ENCODE assay signal across 28 mouse cellular contexts in the genomic region with DNA sequence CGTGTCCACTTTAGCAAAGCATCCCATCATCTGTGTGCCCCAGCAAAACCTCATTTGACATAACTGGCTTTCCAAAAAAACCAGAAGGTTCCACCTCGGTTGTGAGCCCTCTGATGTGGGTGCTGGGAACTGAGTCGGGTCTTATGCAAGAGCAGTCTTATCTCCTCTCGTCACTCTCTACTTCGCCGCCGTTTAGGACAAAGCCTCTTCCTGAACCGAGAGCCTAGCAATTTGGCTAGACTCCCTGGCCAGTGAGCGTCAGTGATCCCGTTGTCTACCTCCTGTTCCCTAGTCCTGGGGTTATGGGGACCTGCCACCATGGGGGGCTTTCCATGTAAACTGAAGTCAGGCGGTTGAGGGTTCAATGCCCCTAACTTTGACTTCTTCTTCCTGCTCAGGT.
"Had no signal": no experiment of that assay in that cellular context is flagged by ENCODE, and none has a peak within 500 bp of the region (broad histone marks: within the 10 kb centered on the region; RNA-seq: fewer than 3 reads in every experiment).

No protein-coding gene starts in this region.

- H3K9me3 ChIP-seq: embryonic facial prominence, embryonic 12.5 days; embryonic facial prominence, embryonic 15.5 days; forebrain, embryonic 15.5 days had no signal

- H3K27me3 ChIP-seq: forebrain, embryonic 13.5 days; forebrain, embryonic 15.5 days had no signal

- H3K9ac ChIP-seq: embryonic facial prominence, embryonic 12.5 days; embryonic facial prominence, embryonic 13.5 days; embryonic facial prominence, embryonic 15.5 days; forebrain, embryonic 12.5 days; forebrain, embryonic 13.5 days; forebrain, embryonic 15.5 days; forebrain, postnatal 0 days had no signal

- H3K4me1 ChIP-seq: embryonic facial prominence, embryonic 12.5 days had no signal

- DNase-seq: cerebellum, adult 2 months; cerebellum, adult 8-10 months; cerebellum, adult 9-10 months; cerebellum, adult 9-11 months; cerebellum, postnatal 10 days; cerebellum, postnatal 14 days; cerebellum, postnatal 25 days; cerebellum, postnatal 36 days; embryo, embryonic 11 days; forebrain, postnatal 0 days; gastrocnemius, adult 2 months; gastrocnemius, postnatal 10 days; gastrocnemius, postnatal 14 days; gastrocnemius, postnatal 25 days; gastrocnemius, postnatal 36 days; heart, adult 18-20 months; heart, adult 2 months had no signal

- H3K4me2 ChIP-seq: embryonic facial prominence, embryonic 12.5 days; embryonic facial prominence, embryonic 13.5 days; embryonic facial prominence, embryonic 15.5 days; forebrain, embryonic 12.5 days; forebrain, embryonic 13.5 days; forebrain, embryonic 15.5 days had no signal

- H3K36me3 ChIP-seq: embryonic facial prominence, embryonic 10.5 days; embryonic facial prominence, embryonic 12.5 days; embryonic facial prominence, embryonic 13.5 days; embryonic facial prominence, embryonic 15.5 days; forebrain, embryonic 10.5 days; forebrain, embryonic 12.5 days; forebrain, embryonic 15.5 days had no signal

- ATAC-seq: forebrain, embryonic 13.5 days; forebrain, embryonic 14.5 days; forebrain, embryonic 15.5 days; forebrain, embryonic 16.5 days; forebrain, postnatal 0 days had no signal

- H3K27ac ChIP-seq: embryonic facial prominence, embryonic 10.5 days; embryonic facial prominence, embryonic 12.5 days; embryonic facial prominence, embryonic 13.5 days; embryonic facial prominence, embryonic 15.5 days; forebrain, embryonic 10.5 days; forebrain, embryonic 12.5 days; forebrain, embryonic 13.5 days; forebrain, embryonic 15.5 days; gastrocnemius, adult 2 months; heart, adult 2 months had no signal

- H3K4me3 ChIP-seq: embryonic facial prominence, embryonic 10.5 days; embryonic facial prominence, embryonic 12.5 days; embryonic facial prominence, embryonic 13.5 days; embryonic facial prominence, embryonic 15.5 days; erythroblast, embryonic 14.5 days; forebrain, embryonic 10.5 days; forebrain, embryonic 12.5 days; forebrain, embryonic 13.5 days; forebrain, embryonic 15.5 days; gastrocnemius, adult 2 months; heart, adult 2 months had no signal
